Mouse (Mus musculus) ZHBTc4 (cell line): ENCODE results near the gene Ctnnd2.

Experiments
- DNase-seq: peaks from one replicate; pipeline ENCODE4 v3.0.0-alpha.2; 2011; ENCODE audit warnings: low read depth, low spot score

Ctnnd2 gene

DNA sequence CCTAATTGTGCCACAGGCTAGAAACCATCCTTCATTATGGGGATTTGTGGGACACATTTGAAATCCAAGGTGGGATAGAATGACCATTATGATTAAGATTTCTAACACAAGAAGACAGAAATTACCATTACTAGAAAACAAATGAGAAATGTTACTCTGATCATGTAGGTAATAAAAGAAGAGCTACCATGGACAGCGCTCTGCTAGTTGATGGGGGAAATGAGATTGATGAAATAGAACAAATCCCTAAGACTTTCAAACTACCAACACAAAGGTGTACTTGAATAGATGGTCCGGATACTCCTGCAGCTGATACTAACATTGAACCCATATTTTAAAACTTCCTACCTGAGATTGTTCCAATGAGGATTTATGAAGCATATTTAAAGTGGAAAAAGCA lies 68.5 kb downstream of the Ctnnd2 start:
- peak; percentile 11 for DNase-seq

DNA sequence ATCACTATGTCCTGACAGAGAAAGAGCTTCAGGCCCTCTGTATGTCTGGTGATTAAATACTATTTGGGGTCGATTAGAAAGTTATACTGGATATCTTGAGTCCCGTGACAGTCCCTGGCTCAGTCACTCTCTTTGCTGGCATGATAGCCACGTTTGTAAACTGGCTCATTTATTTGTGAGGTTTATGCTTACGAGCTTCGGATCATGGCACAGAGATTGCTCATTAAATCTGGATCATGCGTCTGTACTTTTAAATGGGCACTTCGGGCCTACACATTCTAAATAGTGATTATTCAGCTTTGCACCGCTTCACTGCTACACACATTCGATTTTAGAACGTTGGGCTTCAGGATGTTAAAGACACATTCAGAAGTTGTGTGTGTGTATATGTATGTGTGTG lies 96.4 kb downstream of the Ctnnd2 start:
- no peak for DNase-seq

DNA sequence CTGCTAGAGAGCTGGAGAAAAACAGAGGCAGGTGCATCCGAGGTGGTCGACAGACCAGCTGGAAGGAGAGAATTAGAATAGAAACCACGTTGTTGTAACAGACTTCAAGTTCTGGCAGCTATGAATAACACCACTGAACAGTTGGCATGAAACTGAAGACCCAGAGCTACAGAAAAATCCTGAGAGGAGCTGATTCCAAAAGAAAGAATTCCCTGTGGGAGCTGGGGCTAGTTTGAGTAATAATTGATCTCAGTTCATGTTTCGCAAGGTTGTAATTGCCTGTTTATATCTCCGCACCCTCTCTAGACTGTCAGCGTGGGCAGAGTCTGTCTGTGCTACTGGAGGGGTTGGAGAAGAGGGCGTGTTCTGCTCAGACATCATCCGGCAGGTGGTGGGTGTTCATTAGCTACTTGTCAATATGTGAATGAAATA lies 98.8 kb downstream of the Ctnnd2 start:
- no peak for DNase-seq

DNA sequence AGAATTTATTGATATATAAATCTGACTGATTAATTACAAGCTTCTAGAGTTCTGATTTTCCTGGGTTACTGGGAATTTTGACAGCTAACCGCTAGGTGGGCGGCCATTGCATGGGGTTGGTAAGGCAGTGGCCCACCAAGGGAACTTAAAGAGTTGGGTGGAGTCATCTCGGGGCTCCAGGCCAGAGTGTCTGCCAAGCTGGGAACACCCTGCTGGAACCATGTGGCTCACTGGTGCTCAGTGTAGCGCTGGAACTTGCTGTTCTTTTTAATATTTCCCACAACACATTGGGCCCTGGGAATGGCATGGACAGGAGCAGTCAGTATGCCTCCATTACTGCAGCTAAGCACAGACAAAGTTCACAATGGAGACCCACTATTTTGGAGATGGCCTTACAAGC lies 99.9 kb downstream of the Ctnnd2 start:
- no peak for DNase-seq

DNA sequence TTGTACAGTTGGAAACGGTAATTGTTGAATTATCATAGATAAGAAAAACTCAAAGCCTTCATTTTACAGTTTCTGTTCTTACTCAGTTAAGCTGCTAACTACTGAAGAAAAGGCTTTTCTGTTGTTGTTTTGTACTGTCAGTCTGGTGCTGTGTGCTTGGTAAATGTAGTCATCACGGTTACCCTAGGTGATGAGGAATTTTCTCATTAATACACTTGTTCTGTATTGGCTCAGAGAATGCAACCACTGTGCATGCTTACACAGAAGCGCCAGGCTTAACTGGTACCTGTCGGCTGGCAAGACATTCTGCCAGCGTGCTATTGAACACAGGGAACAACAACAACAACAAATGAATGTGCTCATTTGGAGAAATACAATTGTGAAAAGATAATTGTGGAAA lies 103.3 kb downstream of the Ctnnd2 start:
- no peak for DNase-seq

DNA sequence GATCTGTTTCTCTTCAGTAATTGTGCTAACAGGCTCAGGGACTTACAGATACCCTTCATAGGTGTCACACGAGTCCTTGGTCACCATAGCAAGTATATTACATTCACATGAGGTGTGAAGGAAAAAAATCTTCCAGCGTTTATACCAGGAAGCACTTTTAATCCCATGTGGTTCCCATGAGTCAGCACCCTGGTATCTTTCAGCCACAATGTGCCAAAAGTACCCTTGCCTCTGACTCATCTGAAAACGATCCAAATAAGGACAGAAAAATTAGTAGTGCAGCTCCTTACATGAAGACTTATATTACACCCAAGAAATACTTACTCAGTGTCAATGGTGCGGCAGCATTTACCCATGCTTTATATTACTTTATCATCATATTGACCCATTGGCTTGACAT lies 104.3 kb downstream of the Ctnnd2 start:
- no peak for DNase-seq

DNA sequence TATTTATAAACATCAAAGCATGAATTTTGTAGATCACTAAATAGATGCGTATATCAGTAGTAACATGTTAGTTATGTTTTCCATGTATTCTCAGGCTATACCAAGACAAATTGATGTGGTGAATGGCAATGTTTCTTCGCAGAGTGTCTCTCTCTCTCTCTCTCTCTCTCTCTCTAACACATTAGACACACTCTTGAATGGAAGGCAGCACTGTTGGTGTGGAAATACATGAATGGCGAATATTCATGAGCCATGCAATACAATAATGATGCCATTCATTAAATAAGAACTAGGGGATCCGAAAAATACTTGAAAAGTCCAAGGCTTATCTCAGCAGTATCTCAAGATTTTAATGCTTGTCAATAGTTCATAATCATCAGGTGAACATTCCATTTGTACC lies 106.2 kb downstream of the Ctnnd2 start:
- DNase-seq: no peak

DNA sequence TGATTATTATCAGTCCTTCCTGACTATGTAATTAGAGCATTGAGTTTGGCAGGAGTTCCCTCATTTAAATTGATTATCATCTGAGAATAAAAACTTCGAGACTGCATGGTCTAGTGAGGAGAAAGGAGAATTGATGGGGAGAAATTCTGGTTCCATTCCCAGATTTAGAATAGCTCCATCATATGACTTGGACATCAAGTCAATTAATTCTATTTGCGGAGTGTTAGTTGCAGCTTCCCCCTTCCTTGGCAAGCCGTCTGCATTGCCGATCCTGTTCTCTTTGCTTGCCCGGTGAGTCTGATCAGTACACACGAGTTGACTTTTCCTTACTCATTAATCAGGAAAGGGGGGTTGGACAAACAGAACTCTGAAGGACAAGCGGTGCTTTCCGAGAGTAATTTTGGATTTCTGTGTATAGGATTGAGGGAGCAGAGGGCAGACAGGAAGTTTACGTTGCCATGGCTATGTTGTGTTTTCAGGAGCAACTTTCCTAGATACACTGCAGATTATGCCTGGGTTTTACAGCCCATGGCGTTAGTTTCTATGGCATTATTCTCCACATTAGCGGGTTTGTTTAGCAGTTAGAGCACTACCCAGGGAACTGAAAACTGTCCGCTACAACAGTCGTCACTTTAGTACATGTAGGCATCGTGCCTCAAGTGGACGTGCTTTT lies 113.3 kb downstream of the Ctnnd2 start:
- DNase-seq: no peak

DNA sequence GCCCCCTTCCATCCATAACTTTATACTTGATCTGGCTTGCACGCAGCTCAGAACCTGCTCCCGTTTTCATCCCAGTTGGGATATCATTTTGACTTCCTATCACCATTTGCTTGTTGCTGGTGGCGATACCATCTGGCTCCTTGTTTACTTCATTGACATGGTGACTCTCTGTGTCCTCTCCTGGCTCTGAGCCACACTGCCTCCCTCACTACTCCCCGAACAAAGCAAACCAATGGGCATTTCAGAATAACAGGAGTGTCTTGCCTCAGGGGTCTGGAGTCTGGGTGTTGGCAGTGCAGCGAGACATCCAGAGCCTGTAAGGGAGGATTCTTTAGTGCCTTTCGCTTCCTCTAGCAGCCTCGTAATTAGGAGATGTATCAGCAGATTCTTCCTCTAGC lies 113.9 kb downstream of the Ctnnd2 start:
- DNase-seq: no peak

DNA sequence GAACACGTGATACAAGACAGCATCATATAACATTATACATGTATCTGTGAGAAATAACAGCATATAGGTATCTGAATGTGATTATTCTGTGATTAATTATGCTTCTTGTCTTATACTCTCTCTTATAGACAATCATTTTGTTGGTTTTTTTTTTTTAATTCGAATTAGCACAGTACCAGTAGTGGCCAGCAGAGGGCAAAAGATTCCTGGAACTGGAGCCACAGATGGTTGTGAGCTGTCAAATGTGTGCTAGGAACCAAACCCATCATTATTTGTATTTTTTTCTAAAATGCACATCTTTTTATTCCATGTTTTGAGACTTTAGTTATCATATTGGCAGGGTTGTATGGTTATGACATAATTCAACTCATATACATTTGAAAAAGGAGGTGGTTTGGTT lies 130.4 kb downstream of the Ctnnd2 start:
- peak; percentile 44 for DNase-seq

DNA sequence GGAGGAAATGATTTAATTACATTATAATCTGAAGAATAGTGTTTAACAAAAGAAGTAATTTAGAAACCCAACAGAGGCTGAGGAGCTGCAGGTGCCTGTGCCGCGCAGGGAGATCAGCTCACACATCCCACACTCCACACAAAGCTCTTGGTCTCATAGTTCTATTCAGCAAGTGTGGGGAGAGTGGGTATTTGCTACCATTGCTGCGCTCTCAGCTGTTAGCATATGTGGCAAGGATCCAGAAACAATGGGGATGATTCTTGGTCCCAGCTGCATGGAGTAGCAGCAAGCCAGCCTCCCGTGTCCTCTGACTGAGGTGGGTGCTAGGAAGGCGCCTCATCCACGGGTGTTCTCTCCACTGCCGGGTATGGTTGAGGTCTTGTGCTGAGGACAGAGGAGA lies 134.0 kb downstream of the Ctnnd2 start:
- peak; percentile 25 for DNase-seq

DNA sequence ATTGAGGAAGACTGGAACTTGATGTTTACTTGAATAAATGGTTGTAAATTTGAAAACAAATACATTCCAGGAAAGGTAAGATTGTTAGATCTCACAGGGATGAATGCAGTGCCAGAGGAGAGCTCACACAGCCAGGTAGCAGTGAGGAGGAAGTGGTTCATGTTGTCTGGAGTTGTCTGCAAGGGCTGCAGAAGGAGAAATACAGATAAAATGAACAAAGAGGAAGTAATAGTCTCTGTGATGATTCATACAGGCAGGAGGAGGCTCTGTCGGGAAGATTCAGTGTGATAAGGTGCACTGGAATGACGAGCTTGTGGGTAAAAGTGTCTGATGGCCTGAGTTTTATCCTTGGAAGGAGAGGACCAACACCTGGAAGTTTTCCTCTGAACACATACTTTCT lies 150.2 kb downstream of the Ctnnd2 start:
- no peak for DNase-seq

DNA sequence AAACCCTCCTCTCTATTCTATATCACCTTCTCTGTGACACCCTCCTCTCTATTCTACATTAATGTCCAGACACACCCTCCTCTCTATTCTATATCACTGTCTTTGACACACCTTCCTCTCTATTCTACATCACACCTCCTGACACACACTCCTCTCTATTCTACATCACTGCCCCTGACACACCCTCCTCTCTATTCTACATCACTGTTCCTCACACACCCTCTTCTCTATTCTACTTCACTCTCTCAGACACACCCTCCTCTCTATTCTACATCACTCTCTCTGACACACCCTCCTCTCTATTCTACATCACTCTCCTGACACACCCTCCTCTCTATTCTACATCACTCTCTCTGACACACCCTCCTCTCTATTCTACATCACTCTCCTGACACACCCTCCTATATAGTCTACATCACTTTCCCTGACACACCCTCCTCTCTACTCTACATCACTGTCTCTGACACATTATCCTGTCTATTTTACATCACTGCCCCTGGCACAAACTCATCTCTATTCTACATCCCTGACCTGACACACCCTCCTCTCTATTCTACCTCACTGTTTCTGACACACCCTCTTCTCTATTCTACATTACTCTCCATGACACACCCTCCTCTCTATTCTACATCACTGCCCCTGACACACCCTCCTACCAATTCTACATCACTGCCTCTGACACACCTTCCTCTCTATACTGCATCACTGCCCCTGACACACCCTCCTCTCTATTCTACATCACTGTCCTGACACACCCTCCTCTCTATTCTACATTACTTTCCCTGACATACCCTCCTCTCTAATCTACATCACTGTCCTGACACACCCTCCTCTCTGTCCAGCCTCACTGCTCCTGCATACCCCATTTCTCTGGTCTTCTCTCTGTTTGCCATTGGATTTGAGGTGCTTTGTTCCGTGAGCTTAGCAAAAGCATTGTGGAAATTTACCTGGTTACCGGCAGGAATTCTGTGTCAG lies 161.2 kb downstream of the Ctnnd2 start:
- peak; percentile 83 for DNase-seq

DNA sequence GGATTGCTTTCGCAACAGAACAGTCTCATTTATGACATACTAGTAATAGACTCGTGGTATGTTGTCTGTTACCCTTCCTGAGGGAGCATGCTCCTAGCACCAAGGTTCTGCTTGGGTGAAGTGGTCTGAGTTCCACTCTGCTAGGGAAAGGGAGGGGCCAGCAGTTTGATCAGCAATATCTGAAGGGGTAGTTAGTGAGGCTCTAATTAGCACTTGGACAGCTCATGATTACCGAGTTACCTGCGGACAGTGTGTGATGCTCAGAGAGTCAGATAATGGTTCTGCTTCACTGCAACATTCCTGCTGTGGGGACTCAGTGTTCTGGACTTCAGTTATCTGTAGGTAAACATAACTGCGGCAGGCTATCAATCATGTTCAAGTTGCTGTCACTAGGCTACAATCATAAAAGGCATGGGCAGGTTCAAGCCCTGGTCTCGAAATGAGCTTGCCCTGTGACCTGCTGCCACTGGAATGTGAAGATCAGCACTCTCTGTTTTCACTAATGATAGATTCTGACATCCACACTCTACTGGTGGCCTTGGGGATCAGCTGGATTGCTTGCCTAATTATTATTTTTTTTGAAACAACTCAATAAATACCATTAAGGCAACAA lies 166.3 kb downstream of the Ctnnd2 start:
- no peak for DNase-seq

DNA sequence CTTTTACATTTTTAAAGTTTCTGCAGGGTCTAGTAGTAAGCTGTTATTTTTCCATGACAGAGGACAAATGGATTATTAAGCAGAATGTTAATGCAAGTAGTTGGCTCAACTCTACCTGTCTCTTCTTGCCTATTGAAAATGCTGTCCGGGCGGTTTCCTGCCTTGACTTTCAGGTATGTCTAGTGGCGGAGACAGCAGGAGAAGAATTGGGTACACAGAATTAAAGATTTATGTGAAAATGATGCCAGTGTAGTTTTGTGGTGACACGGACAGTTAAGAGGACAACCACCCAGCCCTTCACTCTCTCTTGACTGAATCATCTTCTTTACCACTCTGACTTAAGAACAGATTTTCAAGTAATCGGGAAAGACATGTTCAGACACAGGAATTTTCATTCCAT lies 173.4 kb downstream of the Ctnnd2 start:
- DNase-seq: no peak

DNA sequence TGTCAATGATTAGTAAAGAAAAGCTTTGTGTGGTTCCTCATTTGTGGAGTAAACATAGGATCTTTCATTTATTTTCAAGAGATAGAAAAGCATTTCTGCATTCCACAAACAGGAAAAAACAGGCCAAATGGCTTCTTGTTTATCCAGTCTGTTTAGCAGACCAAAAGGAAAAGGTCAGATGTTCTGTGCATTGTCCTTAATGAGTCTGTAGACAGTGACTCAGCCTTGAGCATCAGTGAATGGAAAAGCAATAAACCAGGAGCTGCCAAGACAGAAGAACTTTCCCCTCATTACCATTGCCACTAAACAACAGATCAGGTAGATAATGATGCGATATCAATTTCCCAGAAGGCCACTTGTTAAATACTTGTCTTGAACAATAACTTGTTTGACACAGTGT lies 192.1 kb downstream of the Ctnnd2 start:
- DNase-seq: no peak

DNA sequence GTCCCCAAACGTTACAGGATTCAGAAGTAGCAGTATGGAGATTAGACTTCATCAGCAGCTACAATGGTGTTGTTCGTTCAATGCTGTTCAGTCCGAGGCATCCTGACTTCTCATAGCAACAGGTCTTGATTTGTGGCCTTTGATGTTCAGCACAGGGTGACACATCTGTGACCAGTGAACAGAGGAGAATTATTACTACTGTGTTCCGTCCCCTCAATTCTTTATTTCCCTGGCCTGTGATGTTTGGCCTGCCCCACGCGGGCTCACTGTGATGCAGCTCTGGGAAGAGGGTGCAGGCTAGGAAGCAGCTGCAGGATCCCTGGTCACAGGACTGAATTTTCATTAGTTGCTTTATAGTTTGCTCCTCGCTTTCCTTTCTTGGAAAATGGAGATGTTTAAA lies 197.6 kb downstream of the Ctnnd2 start:
- DNase-seq: no peak

DNA sequence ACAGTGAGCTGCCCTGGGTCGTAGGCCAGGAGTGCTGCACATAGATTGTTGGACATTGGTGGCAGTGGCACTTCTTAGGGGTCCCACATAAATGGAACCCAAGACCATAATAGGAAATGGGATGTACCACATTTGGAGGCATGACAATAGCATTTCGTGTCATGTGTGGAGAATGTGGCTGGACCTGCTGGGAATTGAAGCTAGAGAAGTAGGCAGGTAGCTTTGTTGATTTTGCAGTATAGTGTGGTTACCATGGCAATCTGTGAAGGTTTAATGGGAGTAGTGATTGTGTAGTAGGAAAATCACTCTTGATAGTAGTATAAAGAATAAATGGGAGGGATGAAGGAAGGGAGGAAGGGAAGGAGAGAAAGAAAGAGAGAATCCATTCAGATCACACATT lies 198.8 kb downstream of the Ctnnd2 start:
- DNase-seq: no peak

DNA sequence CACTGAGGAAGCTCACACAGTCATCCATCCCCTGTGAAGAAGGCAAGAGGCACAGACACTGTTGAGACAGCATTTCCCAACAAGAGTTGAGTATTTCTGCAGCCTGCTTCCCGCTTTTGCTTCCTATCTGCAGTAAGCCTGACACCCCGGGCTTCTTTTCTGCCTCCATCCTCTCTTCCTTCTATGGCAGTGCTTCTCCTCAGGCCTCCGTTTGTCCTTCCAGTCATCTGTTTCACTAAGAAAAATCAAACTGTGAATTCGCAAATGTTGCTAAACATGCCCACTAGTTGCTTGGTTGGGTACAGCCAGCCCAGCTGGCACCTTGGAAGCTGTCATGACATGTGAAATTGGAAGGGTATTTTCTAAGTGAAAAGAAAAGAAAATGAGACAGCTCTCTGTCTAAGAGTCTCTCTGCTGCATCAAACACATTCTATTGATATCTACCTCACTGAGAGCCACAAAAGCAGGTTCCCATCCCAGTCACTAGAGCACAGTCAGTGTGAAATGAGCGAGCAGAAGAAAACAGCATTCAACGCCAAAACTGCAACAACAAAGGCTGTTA lies 201.3 kb downstream of the Ctnnd2 start:
- DNase-seq: no peak

DNA sequence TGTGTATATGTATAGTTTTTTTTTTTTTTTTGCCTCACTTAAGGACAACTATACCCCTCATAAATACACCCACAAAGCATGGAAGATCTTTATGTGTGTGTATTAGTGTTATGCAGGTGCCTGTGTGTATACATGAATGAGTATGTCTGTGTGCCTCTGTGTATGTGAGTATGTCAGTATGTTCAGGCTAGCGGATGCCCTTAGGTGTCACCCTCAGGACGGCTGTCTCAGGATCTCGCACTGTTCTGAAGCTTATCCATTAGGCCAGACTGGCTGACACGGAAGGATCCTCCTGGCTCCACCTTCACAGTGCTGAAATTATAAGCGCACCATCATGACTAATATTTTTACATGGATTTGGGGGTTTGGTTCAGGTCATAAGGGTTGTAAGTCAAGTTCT lies 202.5 kb downstream of the Ctnnd2 start:
- no peak for DNase-seq

DNA sequence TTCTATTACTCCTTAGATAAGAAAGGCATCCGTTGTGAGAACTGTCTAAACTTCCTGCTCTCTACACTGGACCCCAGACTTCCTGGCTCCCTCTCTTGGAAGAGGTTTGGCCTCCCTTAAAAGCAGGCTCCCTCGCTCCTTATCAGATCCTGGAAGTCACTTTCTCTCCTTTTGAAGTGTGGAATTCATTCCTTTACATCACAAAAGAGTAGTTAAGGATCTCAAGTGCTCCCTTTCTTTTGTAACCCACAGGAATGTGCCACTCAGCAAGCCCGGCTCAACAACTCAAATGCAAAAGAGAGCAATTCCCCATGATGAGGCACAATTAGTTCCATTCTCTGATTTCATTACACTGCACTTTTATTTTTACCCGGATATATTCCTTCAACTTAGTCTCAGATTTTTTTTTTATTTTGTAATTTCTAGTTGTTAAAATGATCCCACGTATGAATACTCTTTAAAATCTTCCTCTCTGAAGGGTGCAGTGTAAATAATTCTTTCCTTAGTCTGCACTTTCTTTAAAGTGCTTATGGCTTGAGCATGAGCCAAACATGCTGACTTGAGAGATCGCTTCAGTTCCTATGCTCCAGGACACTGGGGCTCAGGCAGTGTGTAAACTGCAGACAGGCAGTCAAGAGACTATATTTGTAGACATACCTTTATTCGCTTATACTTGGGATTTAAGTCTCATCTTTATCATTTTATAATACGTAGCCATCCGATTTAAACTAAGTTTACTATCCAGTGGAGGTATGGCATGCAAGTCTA lies 210.9 kb downstream of the Ctnnd2 start:
- DNase-seq: peak; percentile 97

DNA sequence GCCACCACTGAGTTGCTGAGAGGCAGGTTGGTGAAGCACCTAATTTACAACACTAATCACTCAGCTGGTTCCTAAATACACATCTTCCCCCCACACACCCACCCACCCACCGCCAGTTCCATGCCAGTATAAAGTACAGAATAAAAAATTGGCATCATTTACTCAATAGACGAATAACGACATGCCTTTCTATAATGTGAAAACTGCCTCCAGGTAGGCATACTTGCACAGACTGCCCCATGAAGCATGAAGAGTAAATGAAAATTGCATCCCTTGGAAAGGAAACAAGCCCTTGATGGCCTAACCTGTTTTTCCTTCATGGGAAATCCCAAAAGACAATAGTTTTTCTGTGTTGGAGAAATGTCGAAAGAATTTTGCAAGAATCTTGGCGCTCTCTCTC lies 212.0 kb downstream of the Ctnnd2 start:
- DNase-seq: no peak
